Mouse (Mus musculus) bone marrow macrophage, adult 2 months (primary cell): ENCODE measurements around the gene Helz.

ENCODE experiments used
- CTCF ChIP-seq: IDR thresholded peaks from 2 replicates; pipeline ENCODE4 v1.5.1; 2012; ENCODE audit warnings: low read depth, mild to moderate bottlenecking, low read length, moderate library complexity
- POLR2A ChIP-seq: IDR thresholded peaks from 2 replicates; pipeline ENCODE4 v1.6.1; 2012; ENCODE audit warnings: mild to moderate bottlenecking, low read depth, low read length, borderline replicate concordance

GRCm38 (mm10) chr11:107521153-107521552, 26.6 kb upstream of the Helz start:
- no peak for TF ChIP-seq POLR2A
- TF ChIP-seq CTCF, result no peak
